Mouse (Mus musculus): ENCODE measurements at regions not wholly inside any gene's neighbourhood (a gene's known extent, or its start where the extent isn't known, plus 50 kb on each side); places are given as distances from the start of the nearest gene placed in this dataset.

DNA sequence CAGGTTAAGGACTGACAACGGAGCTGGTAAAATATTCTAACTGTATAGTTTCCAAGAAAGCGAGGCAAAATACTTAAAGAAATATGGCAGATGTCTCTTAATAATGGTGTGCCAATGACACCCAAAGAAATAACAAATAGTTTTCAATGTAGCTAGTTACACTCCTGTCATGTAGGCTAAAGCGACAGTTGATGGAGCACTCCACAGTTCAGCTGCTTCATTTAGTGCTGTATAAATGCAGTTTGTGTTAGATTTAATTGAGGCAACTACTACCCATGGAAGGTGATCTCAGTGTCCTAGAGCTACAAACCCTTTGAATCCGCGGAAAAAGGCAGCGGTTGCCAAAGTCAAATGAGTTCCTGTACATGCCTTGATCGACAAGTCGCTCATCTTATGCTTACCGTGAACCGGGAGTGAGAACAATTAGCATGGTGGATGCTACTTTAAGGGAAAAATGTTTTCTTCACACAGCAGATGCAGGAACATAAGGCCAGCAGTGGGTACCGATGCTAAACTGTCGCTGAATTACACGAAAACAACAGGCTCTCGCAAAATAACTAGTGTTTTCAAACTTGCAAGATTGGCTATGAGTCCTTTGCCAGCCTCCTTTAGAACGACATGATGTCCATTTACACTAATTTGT is 961.4 kb downstream of the Mat2b start:
- no peak for DNase-seq (ENCODE audit: low spot score in 2 of 2)

DNA sequence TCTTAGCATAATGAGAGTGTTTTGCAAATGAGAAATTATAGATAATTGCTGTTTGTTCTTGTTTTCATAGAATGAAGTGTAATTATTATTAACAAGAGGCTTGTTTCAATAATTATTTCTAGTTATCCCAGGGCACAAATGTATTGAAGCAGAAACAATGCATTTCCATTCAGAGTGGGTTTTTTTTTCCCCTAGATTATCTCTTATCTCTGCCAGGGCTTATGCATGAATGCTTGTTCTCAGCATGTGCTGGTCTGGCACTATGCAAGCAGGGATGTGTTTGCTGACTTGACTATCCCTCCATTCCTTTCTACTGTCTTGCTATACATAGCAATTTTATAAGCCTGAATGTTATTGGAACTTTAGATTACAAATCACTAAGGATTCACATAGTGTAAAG is 971.4 kb downstream of the Mat2b start:
- no peak for DNase-seq (ENCODE audit: low spot score in 2 of 2)

DNA sequence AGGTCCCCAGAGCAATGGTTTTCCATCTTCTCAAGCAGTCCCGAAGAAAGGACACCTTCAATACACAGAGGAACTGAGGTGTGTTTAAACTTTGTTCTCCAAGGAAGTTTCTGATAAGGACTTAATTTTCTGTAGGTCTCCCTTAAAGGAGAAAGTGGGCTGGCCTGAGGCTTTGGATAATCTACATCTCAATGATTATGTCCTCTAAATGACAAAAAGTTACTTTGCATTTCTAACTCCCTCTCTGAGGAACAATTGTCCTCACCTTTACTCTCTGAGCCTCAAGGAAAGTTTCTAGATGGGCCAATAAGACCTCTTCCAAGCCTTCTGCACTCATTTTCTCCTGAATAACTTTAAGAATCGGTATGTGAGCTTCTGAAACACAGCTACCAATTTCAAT is 1016.5 kb downstream of the Mat2b start:
- DNase-seq (ENCODE audit: low spot score in 2 of 2) = no peak

DNA sequence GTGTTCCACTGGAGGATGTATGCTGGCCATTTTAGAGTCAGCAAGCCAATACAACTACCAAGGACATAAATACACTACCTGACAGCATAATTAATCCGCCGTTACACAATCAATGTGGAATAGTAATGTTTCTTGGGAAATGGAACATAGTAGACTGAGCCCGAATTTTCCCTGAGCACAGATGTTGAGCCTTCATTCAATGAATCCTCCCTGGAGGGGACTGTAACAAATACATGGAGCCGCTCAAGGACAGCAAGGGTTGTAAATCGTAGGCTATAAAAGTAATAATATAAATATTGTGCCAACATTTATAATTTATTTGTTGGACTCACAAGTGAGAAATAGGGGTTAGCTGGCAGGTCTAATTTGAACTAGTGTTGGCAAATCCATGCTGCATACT is 1041.4 kb downstream of the Mat2b start:
- no peak for DNase-seq (ENCODE audit: low spot score in 2 of 2)

DNA sequence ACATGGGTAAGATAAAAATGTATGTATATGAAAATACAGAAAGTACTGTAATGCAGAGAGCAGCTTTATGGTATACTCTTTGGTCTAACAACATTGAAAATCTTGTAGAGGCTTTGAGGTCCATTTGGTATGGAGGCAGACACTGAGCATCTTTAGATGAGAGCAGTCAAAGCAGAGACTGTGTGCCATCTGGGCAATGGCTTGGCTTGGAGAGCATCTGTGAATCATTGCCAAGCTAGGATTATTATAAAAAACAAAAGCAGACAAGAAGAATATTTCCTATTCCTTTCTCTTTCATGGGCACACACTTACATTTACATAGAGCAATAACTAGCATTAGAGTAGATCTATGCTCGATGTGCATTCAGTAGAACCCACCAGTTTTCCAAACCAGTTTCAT is 1075.6 kb downstream of the Mat2b start:
- DNase-seq (ENCODE audit: low spot score in 2 of 2) = no peak

DNA sequence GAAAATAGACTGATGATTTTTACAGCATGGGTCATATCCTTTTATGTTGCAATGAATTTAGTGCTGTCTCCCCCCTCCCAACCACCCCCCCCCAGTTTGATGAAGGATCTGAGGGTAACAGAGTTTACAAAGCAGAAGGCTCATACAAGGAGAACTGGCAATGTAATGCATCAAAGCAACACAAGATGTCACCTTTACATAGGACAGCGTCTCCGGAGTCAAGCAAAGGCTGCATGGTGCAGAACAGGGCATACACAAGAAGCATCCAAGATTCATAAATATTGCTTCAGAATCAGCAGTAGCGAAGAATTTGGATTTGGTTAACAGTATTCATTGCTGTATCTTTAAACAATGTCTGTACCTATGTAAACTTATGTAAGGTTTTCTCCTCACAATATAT is 1079.2 kb downstream of the Mat2b start:
- no peak for DNase-seq (ENCODE audit: low spot score in 2 of 2)

DNA sequence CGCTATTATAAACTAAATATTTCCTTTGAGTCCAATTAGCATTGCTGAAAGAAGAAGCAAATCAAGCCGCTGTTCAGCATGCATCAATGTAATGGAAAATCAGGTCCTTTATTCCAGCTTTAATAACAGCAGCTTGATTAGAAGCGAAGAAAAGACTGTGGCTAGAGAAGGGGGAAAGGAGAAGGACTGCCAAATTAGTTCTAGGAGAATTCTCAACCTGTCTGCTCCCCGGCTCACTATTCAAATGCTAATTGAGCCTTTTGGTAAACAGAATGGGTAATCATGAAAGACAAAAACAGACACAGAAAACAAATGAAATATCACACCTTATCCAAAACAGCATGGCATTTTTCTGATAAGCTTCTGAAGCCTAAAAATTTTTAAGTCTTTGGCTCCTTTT is 1098.5 kb downstream of the Mat2b start:
- no peak for DNase-seq (ENCODE audit: low spot score in 2 of 2)

DNA sequence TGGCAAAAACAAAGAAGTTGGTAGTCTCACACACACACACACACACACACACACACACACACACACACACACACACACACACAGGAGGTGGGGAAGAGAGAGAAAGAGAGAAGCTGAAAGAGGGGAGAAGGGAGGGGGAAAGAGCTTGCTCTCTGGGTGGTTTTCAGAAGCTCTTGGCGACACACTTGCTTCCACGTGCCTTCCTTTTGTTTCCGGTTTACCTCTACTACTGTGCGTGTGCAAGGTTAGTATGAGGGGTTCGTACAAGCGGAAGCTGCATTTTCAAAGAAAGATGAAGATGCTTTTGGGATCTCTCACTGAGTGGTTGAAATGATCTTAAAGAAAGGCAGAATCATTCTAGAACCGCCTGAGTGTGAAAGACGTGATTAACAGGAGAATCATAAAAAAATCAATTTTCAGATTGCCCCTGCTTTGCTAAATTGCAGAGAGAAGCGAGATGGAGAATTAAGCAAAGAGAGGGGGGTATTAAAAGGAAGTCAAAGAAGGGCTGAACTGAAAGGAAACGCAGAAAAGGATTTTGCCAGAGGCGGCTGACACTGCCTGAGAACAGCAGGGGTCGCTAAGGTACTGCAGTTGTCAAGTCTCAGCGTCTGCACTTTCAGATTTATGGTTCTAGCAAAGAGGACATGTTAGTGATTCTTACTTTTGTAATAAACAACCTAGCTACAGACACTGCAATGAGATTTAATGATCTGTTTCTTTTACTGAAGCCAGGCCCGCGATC is 1106.2 kb downstream of the Mat2b start:
- peak in 1 of 2 experiments; percentile 3 for DNase-seq (ENCODE audit: low spot score in 2 of 2)

DNA sequence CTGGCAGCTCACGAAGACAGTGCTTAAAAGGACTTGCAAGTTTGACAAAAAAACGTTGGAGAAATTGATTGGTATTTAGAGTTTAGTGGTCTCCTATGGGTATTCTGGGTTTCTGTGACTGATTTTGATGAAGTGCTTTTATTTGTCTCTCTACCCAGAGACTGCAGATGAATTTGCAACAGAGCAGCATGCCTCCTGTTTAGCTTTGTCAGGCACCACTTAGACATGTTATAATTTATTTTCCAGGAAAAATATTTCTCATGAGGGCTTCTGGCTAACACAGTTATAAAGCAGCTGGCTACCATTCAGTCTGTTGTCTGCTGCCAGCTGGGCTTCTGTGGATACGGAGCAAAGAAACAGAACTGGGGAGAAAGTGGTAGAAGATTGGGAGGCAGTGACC is 1136.7 kb downstream of the Mat2b start:
- no peak for DNase-seq (ENCODE audit: low spot score in 2 of 2)

DNA sequence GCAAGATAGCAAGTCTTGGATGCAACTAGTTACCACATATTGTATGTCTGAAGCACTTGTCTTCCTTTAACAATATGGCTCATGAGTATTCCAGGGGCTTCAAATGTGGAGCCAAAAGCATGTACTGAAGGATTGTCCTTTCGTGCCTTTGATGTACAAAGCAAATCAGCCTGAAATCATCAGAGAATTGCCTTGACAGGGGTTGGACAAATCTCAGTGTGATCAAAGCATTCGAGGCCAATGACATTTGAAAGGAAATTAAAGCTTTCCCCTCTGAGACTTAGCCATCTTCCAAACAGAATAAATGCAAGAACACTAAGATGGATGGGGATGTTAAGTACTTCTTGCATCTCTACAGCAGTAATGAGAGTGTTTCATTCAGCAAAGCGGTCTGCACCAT is 1144.9 kb downstream of the Mat2b start:
- DNase-seq (ENCODE audit: low spot score in 2 of 2) = no peak

DNA sequence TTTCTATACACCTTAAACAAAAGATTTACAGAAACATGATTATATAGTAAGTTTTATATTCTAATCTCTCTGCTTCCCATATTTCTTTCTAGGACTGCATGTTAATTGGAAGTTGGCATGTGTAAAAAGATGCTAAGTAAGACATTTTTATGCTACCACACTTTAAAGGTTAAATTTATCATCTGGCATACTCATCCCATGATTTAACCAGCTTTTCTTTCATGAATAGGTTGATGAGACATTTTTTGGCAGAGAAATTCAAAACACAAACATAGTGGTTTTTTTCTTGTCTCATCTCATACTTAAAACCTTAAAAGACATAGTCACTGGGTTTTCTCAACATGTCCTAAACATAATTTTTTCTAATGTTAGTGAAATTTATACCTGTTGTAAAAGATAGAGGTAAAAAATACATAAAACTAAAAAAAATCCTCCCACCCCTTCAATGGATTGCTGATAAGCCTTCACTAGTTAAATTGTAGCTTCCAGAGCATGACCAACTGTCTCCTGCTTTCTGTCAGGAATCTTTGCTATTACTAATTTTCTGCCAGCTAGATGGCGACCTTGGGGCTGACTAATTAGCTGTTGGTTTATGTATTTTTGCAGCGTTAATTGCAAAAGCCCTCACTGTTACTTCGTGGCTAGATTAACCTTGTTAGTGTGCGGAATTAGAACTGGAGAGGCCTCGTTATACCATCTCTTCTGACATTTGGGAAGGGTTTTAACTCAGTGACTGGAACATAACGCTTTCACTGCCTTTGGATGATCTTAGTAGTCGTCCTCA is 1169.9 kb downstream of the Mat2b start:
- DNase-seq (ENCODE audit: low spot score in 2 of 2) = no peak

DNA sequence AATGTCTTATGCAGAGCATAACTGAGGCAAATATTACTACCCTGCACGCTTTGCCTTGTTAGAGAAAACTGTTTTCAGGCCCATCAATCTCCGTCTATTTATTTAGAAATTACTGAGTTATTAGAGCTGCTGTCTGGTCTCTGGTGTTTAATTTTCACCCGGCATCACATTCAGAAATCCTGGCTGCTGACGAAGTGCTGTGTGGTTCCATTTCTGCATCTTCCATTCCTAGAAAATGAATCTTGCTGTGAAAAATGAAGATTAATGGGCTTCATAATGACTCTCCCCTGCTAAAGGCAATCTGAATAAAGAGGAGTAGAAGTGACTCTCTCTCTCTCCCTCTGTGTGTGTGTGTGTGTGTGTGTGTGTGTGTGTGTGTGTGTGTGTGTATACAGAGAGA is 1199.8 kb downstream of the Mat2b start:
- no peak for DNase-seq (ENCODE audit: low spot score in 2 of 2)

DNA sequence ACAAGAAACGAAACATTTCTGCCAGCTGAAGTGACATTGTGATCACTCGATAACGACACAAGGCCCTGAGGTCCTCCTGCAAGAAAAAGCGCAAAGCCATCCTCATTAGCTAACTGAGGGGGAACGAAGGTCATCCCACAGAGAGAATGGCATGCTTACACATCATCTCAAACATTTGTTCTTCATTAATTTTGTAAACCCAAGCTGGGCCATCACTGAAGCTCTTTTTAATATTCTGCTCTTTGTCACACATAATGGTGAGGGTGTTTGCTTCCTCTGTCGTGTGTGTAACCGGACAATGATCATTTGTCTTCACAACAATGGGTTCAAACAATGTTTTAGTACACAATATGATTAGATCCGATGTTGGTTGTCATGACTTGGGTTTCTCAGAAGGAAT is 1217.9 kb downstream of the Mat2b start:
- no peak for DNase-seq (ENCODE audit: low spot score in 2 of 2)

DNA sequence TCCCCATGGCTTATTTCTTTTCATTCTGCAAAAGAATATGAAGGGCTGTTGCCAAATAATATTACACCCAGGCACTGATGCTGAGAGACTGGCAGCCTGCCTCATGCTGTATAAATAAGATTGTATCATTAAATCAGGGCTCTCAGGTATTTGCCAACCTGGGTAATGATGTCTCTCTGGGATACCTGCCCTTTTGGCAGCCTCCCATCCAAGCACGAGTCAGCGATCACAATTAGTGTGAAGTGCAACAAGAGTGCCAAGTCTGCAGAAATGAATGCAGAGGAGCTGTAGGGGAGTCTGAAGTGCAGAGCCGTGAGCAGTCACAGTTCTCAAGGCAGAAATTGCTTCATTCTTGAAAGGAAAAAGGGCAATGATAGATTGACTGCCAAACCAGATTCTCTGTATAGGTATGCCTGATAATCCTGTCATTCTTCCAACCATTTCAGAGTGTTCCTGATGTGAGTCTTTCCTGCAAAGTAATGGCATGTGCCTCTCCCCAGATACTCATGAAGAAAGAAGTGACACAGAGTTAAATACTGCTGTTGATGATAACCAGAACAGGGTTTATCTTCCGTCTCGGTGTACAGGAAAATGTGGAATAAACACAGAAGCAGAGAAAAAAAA is 1241.6 kb downstream of the Mat2b start:
- no peak for DNase-seq (ENCODE audit: low spot score in 2 of 2)

DNA sequence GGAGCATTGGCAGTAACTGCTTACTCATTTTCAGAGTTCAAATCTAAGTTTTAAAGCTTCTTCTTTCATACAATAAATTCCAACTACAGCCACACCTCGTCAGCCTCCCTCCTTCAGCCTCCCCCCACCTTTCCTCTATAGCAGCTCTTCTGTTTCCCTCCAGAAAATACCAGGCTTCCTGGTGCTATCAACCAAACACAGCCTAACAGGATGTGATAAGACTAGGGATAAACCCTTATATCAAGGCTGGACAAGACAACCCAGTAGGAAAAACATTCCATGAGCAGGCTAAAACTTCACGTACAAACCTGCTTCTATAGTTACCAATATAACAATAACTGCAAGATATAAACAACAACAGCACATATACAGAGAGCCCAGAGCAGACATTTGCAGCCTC is 1248.6 kb downstream of the Mat2b start:
- no peak for DNase-seq (ENCODE audit: low spot score in 2 of 2)

DNA sequence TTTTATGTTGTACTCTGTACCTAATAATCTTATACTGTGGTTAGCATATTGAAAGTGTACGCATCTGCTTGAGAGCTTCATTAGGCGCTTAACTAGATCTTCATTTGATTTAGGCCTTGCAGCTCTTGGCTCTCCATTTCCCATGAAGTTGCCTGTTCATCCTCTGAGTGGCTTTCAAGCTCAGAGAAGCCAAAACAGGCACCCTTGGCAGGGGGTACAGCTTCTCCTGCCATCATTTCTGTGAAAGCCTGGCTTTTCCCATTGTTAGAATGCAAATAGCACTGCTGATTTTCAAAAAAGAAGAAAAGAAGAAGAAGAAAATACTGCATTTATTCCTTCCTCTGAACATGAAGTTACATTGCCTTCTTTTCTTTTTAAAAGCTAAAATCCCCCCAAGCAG is 1283.3 kb downstream of the Mat2b start:
- no peak for DNase-seq (ENCODE audit: low spot score in 2 of 2)

DNA sequence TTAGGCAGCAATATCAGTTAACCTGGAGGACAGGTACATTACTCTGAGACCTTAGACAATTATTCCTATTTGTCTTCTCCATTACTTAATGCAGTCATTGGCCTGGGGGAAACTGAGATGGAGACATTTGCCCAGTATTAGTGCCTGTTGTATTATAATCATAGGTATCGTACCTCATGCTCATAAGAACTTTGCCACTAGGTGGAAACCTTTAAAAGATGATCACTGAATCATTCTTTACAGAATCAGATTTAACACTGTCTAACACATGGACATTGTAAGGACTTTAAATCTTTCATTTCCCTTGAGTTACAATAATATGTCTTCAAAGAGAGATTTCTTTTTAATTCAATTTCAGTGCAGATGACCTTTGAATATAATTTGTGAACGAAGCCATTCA is 1283.8 kb downstream of the Mat2b start:
- no peak for DNase-seq (ENCODE audit: low spot score in 2 of 2)

DNA sequence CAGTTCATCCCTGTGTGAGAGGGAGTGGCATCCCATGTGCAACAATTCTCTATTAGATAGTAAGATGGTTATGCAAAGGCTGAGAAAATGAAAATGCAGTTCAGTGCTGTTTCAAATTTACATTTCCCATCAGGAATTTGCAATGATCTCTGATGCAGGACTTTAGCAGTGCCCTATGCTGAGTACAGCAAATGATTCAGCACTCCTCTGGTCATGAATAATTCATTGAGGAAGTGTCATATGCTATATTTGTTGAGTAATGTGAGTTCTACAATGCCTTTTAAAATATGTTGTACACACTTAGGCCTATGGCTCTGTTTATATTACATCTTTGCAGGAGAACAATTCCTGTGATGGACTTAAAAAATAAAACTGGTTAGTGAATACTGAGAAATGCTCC is 1330.2 kb downstream of the Mat2b start:
- DNase-seq (ENCODE audit: low spot score in 2 of 2) = no peak

DNA sequence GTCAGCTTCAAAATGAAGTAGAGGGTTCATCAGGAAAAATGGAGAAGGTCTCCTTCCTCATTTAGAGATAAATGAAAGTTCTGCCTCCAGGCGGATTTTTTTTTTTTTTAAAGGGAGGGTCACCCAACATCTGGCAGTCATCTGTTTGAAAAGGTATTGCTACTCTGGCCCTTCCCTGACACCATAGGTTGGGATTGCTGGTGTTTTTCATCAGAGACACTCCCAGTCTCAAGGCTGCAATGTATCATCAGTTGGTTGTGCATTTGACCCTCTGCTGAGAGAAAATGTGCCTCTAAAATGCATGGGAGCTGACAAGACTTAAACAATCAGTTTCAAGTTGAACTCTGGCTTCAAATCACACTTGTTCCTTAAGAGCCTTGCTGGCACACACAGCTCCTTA is 1344.4 kb downstream of the Mat2b start:
- no peak for DNase-seq (ENCODE audit: low spot score in 2 of 2)

Measured in urinary bladder, postnatal 36 days (tissue).